Mouse (Mus musculus) CD4-positive, CD25-positive, alpha-beta regulatory T cell, adult 2 months (primary cell): ENCODE results near the gene Uhrf1bp1.

Experiments
- DNase-seq: peaks from one replicate; pipeline ENCODE4 v3.0.0-alpha.2; 2012; ENCODE audit warnings: low read depth, low spot score

The Uhrf1bp1 gene

GRCm38 (mm10) chr17:27839469-27840252, 16.6 kb upstream of the Uhrf1bp1 start:
- peak; percentile 97 for DNase-seq

GRCm38 (mm10) chr17:27848351-27848750, 7.9 kb upstream of the Uhrf1bp1 start:
- no peak for DNase-seq

DNA sequence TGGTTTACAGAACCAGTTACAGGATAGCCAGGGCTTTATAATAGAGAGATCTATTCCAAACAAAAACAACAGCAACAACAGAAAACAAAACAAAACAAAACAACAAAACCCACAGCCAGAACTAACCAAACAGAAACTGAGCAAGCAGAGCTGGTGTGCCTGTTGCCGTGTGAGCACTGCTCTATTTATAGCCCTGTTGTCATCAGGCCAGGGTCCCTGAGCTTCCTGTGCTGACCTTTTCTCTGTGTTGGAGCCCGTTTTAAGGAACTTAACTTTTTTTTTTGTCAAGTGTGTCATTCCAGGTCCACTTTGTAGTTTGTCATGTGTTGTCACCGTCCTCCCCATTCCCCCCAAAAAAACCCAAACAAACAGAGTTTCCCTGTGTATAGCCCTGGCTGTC, 5.2 kb upstream of the Uhrf1bp1 start:
- DNase-seq: no peak

GRCm38 (mm10) chr17:27856798-27857648, 782 bp downstream of the Uhrf1bp1 start:
- DNase-seq: peak; percentile 47

DNA sequence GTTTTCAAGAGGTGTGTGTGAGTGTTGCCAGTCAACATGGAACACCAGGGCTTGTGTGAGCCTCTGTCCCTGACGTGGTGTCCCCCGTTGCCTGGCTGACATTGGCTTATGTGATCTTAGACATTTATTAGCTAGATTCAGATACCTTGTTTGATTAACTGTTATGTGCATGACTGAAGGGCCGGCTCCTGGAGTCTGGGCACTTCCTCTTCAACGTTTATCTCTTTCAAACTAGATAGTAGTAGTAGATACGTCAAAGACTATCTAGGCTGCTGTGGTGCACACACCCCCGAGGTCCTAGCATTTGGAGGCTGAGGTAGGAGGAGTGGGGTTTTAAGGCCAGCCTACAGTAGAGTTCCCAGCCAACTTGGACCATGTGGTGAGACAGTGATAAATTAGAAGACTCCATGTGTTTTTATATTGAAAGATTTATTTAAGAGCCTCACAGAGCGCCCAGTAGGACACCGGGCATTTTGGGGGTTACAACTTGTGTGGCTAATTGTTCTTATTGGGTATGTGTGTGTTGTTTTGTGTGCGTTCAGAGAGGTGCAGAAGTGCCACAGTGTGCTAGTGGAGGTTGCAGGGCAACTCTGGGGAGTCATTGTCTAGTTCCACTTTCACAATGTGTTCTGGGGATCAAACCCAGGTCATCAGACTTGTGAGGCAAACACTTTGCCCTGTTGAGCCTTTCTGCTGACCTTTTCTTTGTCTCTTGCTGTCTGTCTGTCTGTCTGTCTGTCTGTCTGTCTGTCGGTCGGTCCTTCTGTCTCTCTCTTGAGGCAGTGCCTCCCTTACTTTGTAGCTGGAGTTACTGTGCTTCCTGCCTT, 1.6 kb downstream of the Uhrf1bp1 start:
- no peak for DNase-seq

DNA sequence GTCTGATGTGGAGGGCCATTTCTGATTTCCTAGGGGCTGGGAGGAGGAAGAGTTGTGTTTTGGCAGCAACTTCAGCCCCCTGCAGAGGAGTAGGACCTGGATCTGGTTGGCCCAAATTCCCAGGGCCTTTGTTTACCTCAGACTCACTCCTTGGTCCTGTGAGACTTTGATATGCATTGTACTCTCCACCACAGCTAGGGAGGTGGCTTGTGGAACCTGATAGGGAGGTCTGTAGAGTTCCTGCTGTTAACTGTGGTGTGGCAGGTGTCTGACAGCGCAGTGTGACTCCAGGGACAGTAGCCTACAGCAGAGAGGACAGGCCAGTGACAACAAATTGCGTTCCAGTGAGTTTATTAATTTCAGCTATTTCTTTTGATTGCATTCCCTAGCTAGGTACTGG, 2.9 kb downstream of the Uhrf1bp1 start:
- no peak for DNase-seq

DNA sequence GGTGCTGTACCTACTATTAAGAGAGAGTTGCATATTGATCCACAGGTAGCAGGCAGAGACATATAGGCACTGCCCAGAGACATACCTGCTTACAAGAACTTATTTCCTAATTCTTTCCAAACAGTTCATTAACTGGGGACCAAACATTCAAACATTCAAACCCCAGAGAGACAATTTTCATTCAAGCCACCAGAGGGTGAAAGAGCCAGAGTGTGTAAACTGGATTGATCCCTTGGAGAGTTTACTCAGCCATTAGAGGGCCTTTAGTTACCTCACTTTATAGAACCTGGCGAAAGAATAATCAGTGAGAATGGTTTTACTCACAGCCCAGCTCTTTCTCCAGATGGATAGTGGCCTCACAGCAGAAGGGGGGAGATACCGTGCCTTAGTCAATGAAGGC, 9.2 kb downstream of the Uhrf1bp1 start:
- DNase-seq: no peak

DNA sequence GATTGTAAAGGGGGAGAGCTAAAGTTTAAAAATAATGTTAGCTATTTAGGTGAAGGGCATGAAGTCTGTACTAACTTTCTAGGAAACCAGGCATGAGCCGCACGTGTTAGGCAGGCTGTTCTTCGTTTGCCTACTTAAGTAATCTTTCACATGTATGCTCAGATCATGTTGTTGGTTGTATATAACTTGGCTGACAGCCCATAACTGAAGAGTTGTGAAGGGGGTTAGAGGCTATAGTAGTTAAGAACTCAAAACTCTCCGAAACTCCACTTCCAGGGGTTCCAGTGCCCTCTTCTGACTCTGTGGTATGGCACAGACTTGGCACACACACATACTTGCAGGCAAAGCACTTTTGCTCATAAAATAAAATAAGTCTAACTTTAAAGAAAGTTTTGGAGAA, 10.5 kb downstream of the Uhrf1bp1 start:
- no peak for DNase-seq

DNA sequence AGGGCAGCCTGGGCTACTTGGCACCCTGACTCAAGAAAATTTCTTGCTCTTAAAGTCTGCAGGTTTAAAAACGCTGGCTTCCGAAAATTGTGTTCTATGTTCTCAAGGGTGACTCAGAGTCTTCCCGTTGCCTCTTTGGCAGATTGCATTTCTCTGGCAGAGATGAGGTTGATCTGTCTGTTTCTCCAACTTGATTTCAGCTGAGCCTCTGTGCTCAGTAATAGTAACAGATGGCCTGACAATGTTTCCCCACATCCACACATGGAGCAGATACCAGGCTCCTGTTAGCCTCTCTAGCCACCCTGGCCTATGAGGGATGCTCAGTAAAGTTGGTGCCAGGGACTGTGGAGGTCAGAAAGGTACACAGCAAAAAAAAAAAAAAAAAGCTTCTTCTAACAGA, 15.6 kb downstream of the Uhrf1bp1 start:
- DNase-seq: no peak

- no peak for DNase-seq
Measured at GRCm38 (mm10) chr17:27873583-27873982, 17.3 kb downstream of the Uhrf1bp1 start.

DNA sequence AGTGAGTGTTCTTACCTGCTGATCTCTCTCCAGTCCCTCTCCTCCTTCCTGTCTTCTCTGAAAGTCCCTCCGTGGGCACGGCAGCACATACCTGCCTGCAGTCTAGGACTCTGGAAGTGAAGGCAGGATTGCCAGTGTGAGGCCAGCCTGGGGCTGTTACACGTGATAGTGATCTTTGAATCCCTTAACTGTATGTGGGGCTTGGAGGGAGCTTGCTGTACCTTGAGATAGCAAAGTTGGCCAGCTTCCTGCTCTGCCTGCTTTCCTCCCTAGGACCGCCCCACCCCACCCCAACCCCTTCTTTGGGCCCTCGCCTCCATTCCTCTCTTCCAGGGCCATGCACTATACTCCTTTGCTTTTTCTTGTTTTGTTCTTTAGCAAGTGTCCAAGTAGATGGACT, 18.3 kb downstream of the Uhrf1bp1 start:
- no peak for DNase-seq

DNA sequence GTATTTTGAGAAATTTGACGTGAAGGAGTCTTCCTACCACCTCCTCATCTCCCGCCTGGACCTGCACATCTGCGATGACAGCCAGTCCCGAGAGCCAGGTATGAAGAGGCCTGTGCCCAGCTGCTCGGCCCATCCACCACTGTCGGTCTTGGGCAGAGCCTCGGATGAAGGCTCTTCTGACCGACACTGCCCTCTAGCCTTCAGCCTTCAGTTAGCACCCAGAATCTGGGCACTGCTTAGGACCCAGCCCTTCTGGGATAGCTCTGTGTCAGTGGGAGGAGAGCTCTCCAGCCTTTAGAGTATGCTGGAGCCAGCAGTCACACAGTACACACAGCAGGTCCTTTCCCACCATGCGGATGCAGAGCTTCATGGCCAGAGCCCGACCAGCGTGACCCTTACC, 25.3 kb downstream of the Uhrf1bp1 start:
- DNase-seq: no peak

- no peak for DNase-seq
Measured at GRCm38 (mm10) chr17:27883129-27883528, 26.9 kb downstream of the Uhrf1bp1 start.

- DNase-seq: no peak
Measured at GRCm38 (mm10) chr17:27883994-27884393, 27.8 kb downstream of the Uhrf1bp1 start.

- no peak for DNase-seq
Measured at GRCm38 (mm10) chr17:27886499-27887210, 30.4 kb downstream of the Uhrf1bp1 start.

GRCm38 (mm10) chr17:27907512-27908205, 51.4 kb downstream of the Uhrf1bp1 start:
- peak; percentile 94 for DNase-seq

DNA sequence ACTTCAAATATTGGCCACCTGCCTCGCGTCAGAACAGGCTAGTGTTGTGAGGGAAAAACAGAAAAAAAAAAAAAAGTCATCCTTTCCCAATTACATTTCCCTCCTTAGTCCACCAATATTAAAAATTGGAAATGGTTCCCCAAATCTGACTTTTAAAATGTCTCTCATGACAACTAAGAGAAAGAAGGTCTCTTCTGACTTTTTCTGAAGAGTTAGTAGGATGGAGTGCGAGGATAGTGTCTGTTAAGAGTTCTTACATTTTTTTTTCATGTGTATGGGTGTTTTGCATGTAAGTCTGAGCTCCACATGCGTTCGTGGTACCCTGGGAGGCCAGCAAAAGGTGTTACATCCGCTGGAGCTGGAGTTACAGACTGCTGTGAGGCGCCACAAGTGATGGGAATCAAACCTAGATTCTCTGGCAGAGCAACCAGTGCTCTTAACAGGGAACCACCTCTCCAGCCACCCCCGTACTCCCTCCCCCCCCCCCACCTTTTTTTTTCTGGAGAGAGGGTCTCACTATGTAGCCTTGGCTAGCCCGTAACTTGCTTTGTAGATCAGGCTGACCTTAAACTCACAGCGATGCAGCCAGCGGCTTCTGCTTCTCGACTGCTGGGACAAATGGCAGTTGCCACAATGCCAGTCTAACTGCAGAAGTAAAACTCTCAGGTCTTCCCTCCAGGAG, 52.1 kb downstream of the Uhrf1bp1 start:
- DNase-seq: peak; percentile 75

- DNase-seq: peak; percentile 95
Measured at GRCm38 (mm10) chr17:27908888-27909621, 52.8 kb downstream of the Uhrf1bp1 start, which contains the start of gene Anks1. Gene Anks1 (plus strand): TSS chr17:27909306.
